Mouse (Mus musculus): ENCODE measurements around the gene Gm44596.

DNA sequence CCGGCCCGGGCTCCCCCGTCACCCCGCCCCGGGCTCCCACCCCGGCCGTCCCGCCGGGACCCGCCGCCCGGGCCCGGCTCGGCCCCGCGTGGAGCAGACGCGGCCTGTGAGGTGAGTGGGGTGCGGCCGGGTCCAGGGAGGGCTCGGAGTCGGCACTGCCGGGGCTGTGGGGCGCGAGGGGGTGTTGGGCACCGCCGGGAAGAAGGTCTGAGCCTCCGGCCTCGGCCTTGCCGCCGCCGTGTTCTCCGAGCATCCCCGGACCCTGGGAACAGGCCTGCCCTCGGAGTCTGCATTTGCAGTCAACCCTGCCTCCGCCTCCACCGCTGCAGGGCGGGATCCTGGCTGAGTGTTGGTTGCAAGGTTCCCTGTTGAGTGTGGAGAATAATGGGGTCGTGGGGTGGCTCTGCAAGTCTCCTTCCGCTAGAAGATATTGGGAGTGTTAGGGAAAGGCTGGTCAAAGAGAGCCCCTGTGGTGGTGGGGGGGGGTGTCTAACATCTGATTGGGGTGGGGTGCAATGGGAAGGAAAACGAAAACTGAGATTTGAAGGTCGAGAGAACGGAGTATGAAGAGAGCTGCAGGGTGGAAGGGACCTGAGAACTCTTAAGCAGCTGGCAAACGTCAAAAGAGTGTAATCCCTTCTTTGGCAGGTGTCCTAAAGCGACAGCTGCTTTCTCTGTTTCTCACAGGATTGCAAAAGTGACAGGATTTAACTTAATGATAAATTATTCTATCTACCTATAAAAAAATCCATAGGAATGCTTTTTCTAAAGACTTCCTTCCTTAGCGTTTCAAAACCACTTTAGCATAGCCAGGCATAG, 12.1 kb upstream of the Gm44596 start:
- TF ChIP-seq EP300 (IDR thresholded peaks at IDR 0.05; ENCODE audit: insufficient read depth, low read depth, low read length) (no peak), POLR2A (IDR thresholded peaks at IDR 0.05; ENCODE audit: insufficient read depth, low read length) (no peak), CTCF (IDR thresholded peaks at IDR 0.05; ENCODE audit: low read depth, low read length) (no peak)
